Mouse (Mus musculus) CH12F3 (cell line): ENCODE results near the gene Arhgap15.

ENCODE experiments used
- in situ Hi-C: fragments of 300-500 bp; cut with MboI; formaldehyde crosslinking; loops from 2 replicates; pipeline ENCODE4 v1.14.3; 2020; ENCODE audit warnings: low sequenced_read_pairs

The Arhgap15 gene

GRCm38 (mm10) chr2:44411660-44412059 is 663.0 kb downstream of the Arhgap15 start:
- in situ Hi-C loops: no loop called here

- in situ Hi-C loops: no loop called here
These were observed 667.7 kb downstream of the Arhgap15 start for GRCm38 (mm10) chr2:44416331-44416730.

GRCm38 (mm10) chr2:44419547-44420225 is 671.1 kb downstream of the Arhgap15 start:
- in situ Hi-C loops: no loop called here

- in situ Hi-C loops: no loop called here
These were observed 681.9 kb downstream of the Arhgap15 start for GRCm38 (mm10) chr2:44430521-44430920.

GRCm38 (mm10) chr2:44436652-44437051 is 688.0 kb downstream of the Arhgap15 start:
- in situ Hi-C loops: no loop called here

- in situ Hi-C loops: no loop called here
These were observed 689.0 kb downstream of the Arhgap15 start for GRCm38 (mm10) chr2:44437496-44438057.

- in situ Hi-C loops: no loop called here
These were observed 689.4 kb downstream of the Arhgap15 start for GRCm38 (mm10) chr2:44438070-44438469.

GRCm38 (mm10) chr2:44444938-44445337 is 696.3 kb downstream of the Arhgap15 start:
- in situ Hi-C loops: no loop called here
